Mouse (Mus musculus) ES-CJ7 (cell line): ENCODE measurements around the gene Heatr5a.

ENCODE experiments used
- DNase-seq: peaks from one replicate; pipeline ENCODE4 v3.0.0; 2011; ENCODE audit warnings: low read depth, low spot score

The Heatr5a gene

GRCm38 (mm10) chr12:51972269-51973065 lies 1.3 kb upstream of the Heatr5a start:
- DNase-seq = peak; percentile 51

GRCm38 (mm10) chr12:51970352-51971069 lies 610 bp downstream of the Heatr5a start:
- DNase-seq = no peak

GRCm38 (mm10) chr12:51969876-51970275 lies 1.2 kb downstream of the Heatr5a start:
- no peak for DNase-seq

- no peak for DNase-seq
Observed at GRCm38 (mm10) chr12:51969092-51969491, 2.0 kb downstream of the Heatr5a start.

- no peak for DNase-seq
Observed at GRCm38 (mm10) chr12:51967915-51968595, 3.1 kb downstream of the Heatr5a start.

GRCm38 (mm10) chr12:51957626-51958025 lies 13.5 kb downstream of the Heatr5a start:
- DNase-seq = no peak

- DNase-seq = no peak
Observed at GRCm38 (mm10) chr12:51952309-51952708, 18.8 kb downstream of the Heatr5a start.

GRCm38 (mm10) chr12:51947498-51947945 lies 23.6 kb downstream of the Heatr5a start:
- DNase-seq = no peak

GRCm38 (mm10) chr12:51945331-51945730 lies 25.8 kb downstream of the Heatr5a start:
- DNase-seq = peak; percentile 30

- DNase-seq = no peak
Observed at GRCm38 (mm10) chr12:51939848-51940247, 31.3 kb downstream of the Heatr5a start.

- DNase-seq = no peak
Observed at GRCm38 (mm10) chr12:51937938-51938337, 33.2 kb downstream of the Heatr5a start.

GRCm38 (mm10) chr12:51929630-51930029 lies 41.5 kb downstream of the Heatr5a start:
- DNase-seq = no peak

- no peak for DNase-seq
Observed at GRCm38 (mm10) chr12:51917191-51917590, 53.9 kb downstream of the Heatr5a start.

- no peak for DNase-seq
Observed at GRCm38 (mm10) chr12:51914903-51915670, 56.0 kb downstream of the Heatr5a start.

GRCm38 (mm10) chr12:51909202-51909601 lies 61.9 kb downstream of the Heatr5a start:
- no peak for DNase-seq

- no peak for DNase-seq
Observed at GRCm38 (mm10) chr12:51907543-51907942, 63.6 kb downstream of the Heatr5a start.

GRCm38 (mm10) chr12:51900551-51900950 lies 70.6 kb downstream of the Heatr5a start:
- no peak for DNase-seq

- DNase-seq = no peak
Observed at GRCm38 (mm10) chr12:51896901-51897300, 74.2 kb downstream of the Heatr5a start.

GRCm38 (mm10) chr12:51888609-51889008 lies 82.5 kb downstream of the Heatr5a start:
- DNase-seq = no peak

GRCm38 (mm10) chr12:51887301-51888290 lies 83.5 kb downstream of the Heatr5a start:
- no peak for DNase-seq
